Mouse (Mus musculus): Measurements from ENCODE around the gene Slbp. TPM values are rescaled to one million over a fixed set of nuclear protein-coding genes. Genes with fewer than 3 reads are reported as not detected.

The Slbp gene
- total RNA-seq, 2 experiments from 2014 or later: 276 to 369 TPM

Other genes starting within 250 kb of the Slbp start
- not detected in 2 replicates for gene Nkx1-1, start 218.6 kb downstream of the Slbp start, total RNA-seq (2014; fragmentation: Nextera tagmentation)
- gene Nkx1-1, start 218.6 kb downstream of the Slbp start, total RNA-seq (2017): not detected in 2 replicates
- gene Fam53a, start 22.9 kb downstream of the Slbp start, total RNA-seq (2014; fragmentation: Nextera tagmentation): 44.2 and 44.7 TPM in 2 replicates
- gene Fam53a, start 22.9 kb downstream of the Slbp start, total RNA-seq (2017): 14.6 and 21.7 TPM in 2 replicates
- gene Gm9903, start 22.6 kb downstream of the Slbp start, total RNA-seq (2014; fragmentation: Nextera tagmentation): not detected in 2 replicates
- 0.69 TPM in 1 of 2 replicates, not detected in the other for gene Gm9903, start 22.6 kb downstream of the Slbp start, total RNA-seq (2017)
- 121 and 124 TPM in 2 replicates for gene Tacc3, start 5.6 kb upstream of the Slbp start, total RNA-seq (2014; fragmentation: Nextera tagmentation)
- 124 and 155 TPM in 2 replicates for gene Tacc3, start 5.6 kb upstream of the Slbp start, total RNA-seq (2017)
- 20.5 and 30.5 TPM in 2 replicates for gene Tmem129, start 5.8 kb upstream of the Slbp start, total RNA-seq (2014; fragmentation: Nextera tagmentation)
- gene Tmem129, start 5.8 kb upstream of the Slbp start, total RNA-seq (2017): 12.3 and 34.4 TPM in 2 replicates
- gene Fgfr3, start 69.1 kb upstream of the Slbp start, total RNA-seq (2014; fragmentation: Nextera tagmentation): not detected in 2 replicates
- gene Fgfr3, start 69.1 kb upstream of the Slbp start, total RNA-seq (2017): not detected in 2 replicates
- 21.0 and 26.1 TPM in 2 replicates for gene Letm1, start 130.2 kb upstream of the Slbp start, total RNA-seq (2014; fragmentation: Nextera tagmentation)
- gene Letm1, start 130.2 kb upstream of the Slbp start, total RNA-seq (2017): 20.6 and 23.1 TPM in 2 replicates
- 53.6 and 74.0 TPM in 2 replicates for gene Nsd2, start 168.2 kb upstream of the Slbp start, total RNA-seq (2014; fragmentation: Nextera tagmentation)
- 42.2 and 74.4 TPM in 2 replicates for gene Nsd2, start 168.2 kb upstream of the Slbp start, total RNA-seq (2017)